29 mouse cellular contexts compared by ENCODE assay signal in the genomic region with DNA sequence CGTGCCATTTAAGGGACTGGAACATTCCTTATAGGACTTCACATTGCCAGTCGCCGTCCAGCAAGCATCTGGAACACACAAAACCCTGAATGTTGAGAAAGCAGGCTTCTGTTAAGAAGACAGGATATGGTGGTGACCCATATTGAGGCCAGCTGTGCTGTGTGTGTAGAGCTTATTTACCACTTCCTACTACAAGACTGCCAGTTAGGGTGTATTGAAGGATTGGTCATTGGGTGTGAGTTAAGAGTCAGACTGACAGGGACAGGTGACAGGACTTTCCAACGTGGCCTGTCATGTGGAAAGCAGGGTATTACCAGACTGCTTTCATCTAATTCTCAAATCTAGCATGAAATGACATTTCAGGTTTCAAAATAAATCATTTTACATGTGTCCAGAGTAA. TPM values are rescaled to one million over a fixed set of nuclear protein-coding genes. Genes with fewer than 3 reads are reported as not detected.
DNase-seq lines count a peak whose midpoint lies in the region; ATAC-seq and TF ChIP-seq lines count a peak whose summit lies in the region.
"Had no signal": no experiment of that assay in that cellular context is flagged by ENCODE, and none has a peak within 500 bp of the region (broad histone marks: within the 10 kb centered on the region; RNA-seq: fewer than 3 reads in every experiment).

No protein-coding gene starts in this region.

- H3K36me3 ChIP-seq in thymus, adult 2 months (ENCODE audit: control insufficient read depth, insufficient read depth, low read length) = no peaks in the 10 kb centered on the region
- H3K36me3 ChIP-seq in kidney, embryonic 16.5 days (ENCODE audit: insufficient read depth, low read length) = no peaks in the 10 kb centered on the region
- H3K36me3 ChIP-seq: embryonic facial prominence, embryonic 13.5 days; heart, embryonic 13.5 days; hindbrain, embryonic 12.5 days; limb, embryonic 12.5 days; stomach, embryonic 15.5 days had no signal

- H3K9me3 ChIP-seq in kidney, embryonic 16.5 days (ENCODE audit: low read length) = no peaks in the 10 kb centered on the region
- H3K9me3 ChIP-seq: embryonic facial prominence, embryonic 13.5 days; heart, embryonic 13.5 days; hindbrain, embryonic 12.5 days; limb, embryonic 12.5 days; stomach, embryonic 15.5 days had no signal

- DNase-seq in thymus, adult 2 months = peak; percentile 18
- no peak for DNase-seq in thymus, adult 18-20 months
- DNase-seq in induced T-regulatory cell, adult 2 months (ENCODE audit: low read depth) = peak; percentile 71
- DNase-seq in naive thymus-derived CD4-positive, alpha-beta T cell, adult 2 months (ENCODE audit: low read depth) = peak; percentile 43
- DNase-seq in thymus, postnatal 4 days = peak; percentile 36
- no peak for DNase-seq in heart, adult 11 months
- no peak for DNase-seq in cerebellum, postnatal 4 days (ENCODE audit: low spot score in 2 of 2)
- DNase-seq: adrenal gland, postnatal 36 days; cerebellum, adult 11 months; cerebellum, postnatal 25 days; embryo, embryonic 11 days; gastrocnemius, postnatal 14 days; heart, adult 18-20 months; kidney, adult 9 months; kidney, postnatal 25 days; liver, postnatal 0 days; lung, postnatal 10 days; midbrain, embryonic 14.5 days had no signal

- no peaks in the 10 kb centered on the region for H3K27me3 ChIP-seq in thymus, adult 2 months (ENCODE audit: control insufficient read depth, insufficient read depth, low read length)
- H3K27me3 ChIP-seq in kidney, embryonic 16.5 days (ENCODE audit: insufficient read depth, low read length) = no peaks in the 10 kb centered on the region
- H3K27me3 ChIP-seq: embryonic facial prominence, embryonic 13.5 days; heart, embryonic 13.5 days; hindbrain, embryonic 12.5 days; limb, embryonic 12.5 days; stomach, embryonic 15.5 days had no signal

- H3K4me1 ChIP-seq in thymus, adult 2 months (replicated peaks; ENCODE audit: control insufficient read depth, insufficient read depth, low read length) = peaks cover 18% of the 10 kb centered on the region
- no peaks in the 10 kb centered on the region for H3K4me1 ChIP-seq in kidney, embryonic 16.5 days (ENCODE audit: insufficient read depth, low read length)
- H3K4me1 ChIP-seq: embryonic facial prominence, embryonic 13.5 days; heart, embryonic 13.5 days; hindbrain, embryonic 12.5 days; limb, embryonic 12.5 days; stomach, embryonic 15.5 days had no signal

- no peak overlapping the region for H3K4me2 ChIP-seq in kidney, embryonic 16.5 days (replicated peaks; ENCODE audit: low read depth, low read length)
- H3K4me2 ChIP-seq: embryonic facial prominence, embryonic 13.5 days; heart, embryonic 13.5 days; hindbrain, embryonic 12.5 days; limb, embryonic 12.5 days; liver, embryonic 11.5 days; stomach, embryonic 15.5 days had no signal

- no peak for ATAC-seq in kidney, embryonic 16.5 days (ENCODE audit: low FRiP score, low TSS enrichment)
- ATAC-seq: forebrain, embryonic 14.5 days; liver, postnatal 0 days had no signal

- H3K27ac ChIP-seq in thymus, adult 2 months (ENCODE audit: control insufficient read depth, insufficient read depth, low read length) = peak overlapping the region; percentile 66
- H3K27ac ChIP-seq in kidney, embryonic 16.5 days (ENCODE audit: low read length) = no peak overlapping the region
- H3K27ac ChIP-seq: embryonic facial prominence, embryonic 13.5 days; heart, embryonic 13.5 days; hindbrain, embryonic 12.5 days; layer of hippocampus, adult 2 months; limb, embryonic 12.5 days; stomach, embryonic 15.5 days had no signal

- H3K9ac ChIP-seq in kidney, embryonic 16.5 days (replicated peaks; ENCODE audit: low read length) = no peak overlapping the region
- H3K9ac ChIP-seq: embryonic facial prominence, embryonic 13.5 days; heart, embryonic 13.5 days; hindbrain, embryonic 12.5 days; limb, embryonic 12.5 days; liver, postnatal 0 days; stomach, embryonic 15.5 days had no signal

- no peak for TF ChIP-seq POLR2A in thymus, adult 2 months (IDR thresholded peaks at IDR 0.05; ENCODE audit: control insufficient read depth, extremely low read depth, insufficient read depth, low read length, poor library complexity)

- TF ChIP-seq CTCF in thymus, adult 2 months (IDR thresholded peaks at IDR 0.05; ENCODE audit: borderline replicate concordance, control insufficient read depth, extremely low read depth, insufficient read depth, low read length, poor library complexity) = no peak

- H3K4me3 ChIP-seq in thymus, adult 2 months (ENCODE audit: control insufficient read depth, insufficient read depth, low read length) = no peak overlapping the region
- H3K4me3 ChIP-seq in kidney, embryonic 16.5 days (ENCODE audit: low read length) = no peak overlapping the region
- H3K4me3 ChIP-seq: embryonic facial prominence, embryonic 13.5 days; erythroblast, embryonic 14.5 days; heart, embryonic 13.5 days; hindbrain, embryonic 12.5 days; layer of hippocampus, adult 2 months; limb, embryonic 12.5 days; stomach, embryonic 15.5 days had no signal

- 24% methylated on average over 4 of the region's 4 CpGs for WGBS in thymus, adult 2 months
- 79% methylated on average over 4 of the region's 4 CpGs for WGBS in kidney, embryonic 16.5 days

RNA-seq across cellular contexts. Expression of gene Olfr530, which starts 1.8 kb away (rescaled TPM):
- polyA plus RNA-seq in thymus, adult 2 months (2012; rRNA removed) = 0.39 and 0.43 TPM in 2 replicates
- polyA plus RNA-seq in kidney, embryonic 16.5 days (2015; fragmentation: Nextera tagmentation; extraction: Ambion mirVana) = not detected in 2 replicates
- polyA plus RNA-seq: embryonic facial prominence, embryonic 13.5 days; erythroblast, embryonic 14.5 days; forebrain, embryonic 14.5 days; heart, embryonic 13.5 days; hindbrain, embryonic 12.5 days; limb, embryonic 12.5 days; liver, embryonic 11.5 days; liver, postnatal 0 days; midbrain, embryonic 14.5 days; neural tube, embryonic 14.5 days; stomach, embryonic 15.5 days had no signal

RNA-seq across cellular contexts. Expression of gene Olfr60, which starts 12.8 kb away (rescaled TPM):
- 0.38 and 0.75 TPM in 2 replicates for polyA plus RNA-seq in thymus, adult 2 months (2012; rRNA removed)
- not detected in 2 replicates for polyA plus RNA-seq in kidney, embryonic 16.5 days (2015; fragmentation: Nextera tagmentation; extraction: Ambion mirVana)
- polyA plus RNA-seq: embryonic facial prominence, embryonic 13.5 days; erythroblast, embryonic 14.5 days; forebrain, embryonic 14.5 days; heart, embryonic 13.5 days; hindbrain, embryonic 12.5 days; limb, embryonic 12.5 days; liver, embryonic 11.5 days; liver, postnatal 0 days; midbrain, embryonic 14.5 days; neural tube, embryonic 14.5 days; stomach, embryonic 15.5 days had no signal

RNA-seq across cellular contexts. Expression of gene Olfr531, which starts 28.4 kb away (rescaled TPM):
- polyA plus RNA-seq in thymus, adult 2 months (2012; rRNA removed) = 0.06 TPM in 1 of 2 replicates, not detected in the other
- polyA plus RNA-seq in kidney, embryonic 16.5 days (2015; fragmentation: Nextera tagmentation; extraction: Ambion mirVana) = not detected in 2 replicates
- polyA plus RNA-seq: embryonic facial prominence, embryonic 13.5 days; erythroblast, embryonic 14.5 days; forebrain, embryonic 14.5 days; heart, embryonic 13.5 days; hindbrain, embryonic 12.5 days; limb, embryonic 12.5 days; liver, embryonic 11.5 days; liver, postnatal 0 days; midbrain, embryonic 14.5 days; neural tube, embryonic 14.5 days; stomach, embryonic 15.5 days had no signal

RNA-seq across cellular contexts. Expression of gene Olfr527, which starts 40.5 kb away (rescaled TPM):
- 0.18 TPM in 1 of 2 replicates, not detected in the other for polyA plus RNA-seq in thymus, adult 2 months (2012; rRNA removed)
- not detected in 2 replicates for polyA plus RNA-seq in kidney, embryonic 16.5 days (2015; fragmentation: Nextera tagmentation; extraction: Ambion mirVana)
- polyA plus RNA-seq: embryonic facial prominence, embryonic 13.5 days; erythroblast, embryonic 14.5 days; forebrain, embryonic 14.5 days; heart, embryonic 13.5 days; hindbrain, embryonic 12.5 days; limb, embryonic 12.5 days; liver, embryonic 11.5 days; liver, postnatal 0 days; midbrain, embryonic 14.5 days; neural tube, embryonic 14.5 days; stomach, embryonic 15.5 days had no signal

RNA-seq across cellular contexts. Expression of gene Olfr532, which starts 47.1 kb away (rescaled TPM):
- polyA plus RNA-seq in thymus, adult 2 months (2012; rRNA removed) = not detected in 2 replicates
- polyA plus RNA-seq in kidney, embryonic 16.5 days (2015; fragmentation: Nextera tagmentation; extraction: Ambion mirVana) = not detected in 2 replicates
- polyA plus RNA-seq: embryonic facial prominence, embryonic 13.5 days; erythroblast, embryonic 14.5 days; forebrain, embryonic 14.5 days; heart, embryonic 13.5 days; hindbrain, embryonic 12.5 days; limb, embryonic 12.5 days; liver, embryonic 11.5 days; liver, postnatal 0 days; midbrain, embryonic 14.5 days; neural tube, embryonic 14.5 days; stomach, embryonic 15.5 days had no signal

Comparison
In these comparisons a context has a peak if more than half of its experiments do, and no peak if none do; other contexts are left out.
1. DNase-seq: peak in thymus, adult 2 months (single experiment), induced T-regulatory cell, adult 2 months (single experiment), naive thymus-derived CD4-positive, alpha-beta T cell, adult 2 months (single experiment) and thymus, postnatal 4 days (single experiment); none in thymus, adult 18-20 months (0 of 2), heart, adult 11 months (single experiment) and cerebellum, postnatal 4 days (0 of 2).